9 mouse cellular contexts compared by ENCODE assay signal in the genomic region with DNA sequence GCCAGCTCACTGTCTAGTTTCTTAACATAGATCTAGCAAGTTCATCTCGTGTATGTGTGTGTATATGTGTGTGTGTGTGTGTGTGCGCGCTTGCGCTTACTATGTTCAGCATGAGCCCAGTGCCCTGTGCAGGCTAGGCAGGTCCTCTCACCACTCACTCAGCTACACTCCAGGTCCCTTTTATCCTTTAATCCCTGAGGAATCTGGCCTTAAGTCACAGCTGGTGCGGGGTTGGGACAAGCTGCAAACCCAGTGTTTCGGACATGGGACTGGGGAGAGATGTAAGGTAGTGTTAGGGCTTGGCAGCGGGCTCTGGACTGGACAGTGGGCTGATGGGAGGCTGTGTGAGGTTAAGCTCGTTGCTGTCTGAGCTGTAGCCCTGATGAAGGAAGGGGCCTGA. TPM values are rescaled to one million over a fixed set of nuclear protein-coding genes. Genes with fewer than 3 reads are reported as not detected.
DNase-seq lines count a peak whose midpoint lies in the region; ATAC-seq and TF ChIP-seq lines count a peak whose summit lies in the region.
"Had no signal": no experiment of that assay in that cellular context is flagged by ENCODE, and none has a peak within 500 bp of the region (broad histone marks: within the 10 kb centered on the region; RNA-seq: fewer than 3 reads in every experiment).

No protein-coding gene starts in this region.

- H3K4me1 ChIP-seq in heart, embryonic 13.5 days: peaks cover 93% of the 10 kb centered on the region
- peaks cover 17 to 42% of the 10 kb centered on the region in 2 experiments for H3K4me1 ChIP-seq in ES-E14 (ENCODE audit: control insufficient read depth in 2 of 2, insufficient read depth in 2 of 2, low read length in 2 of 2, poor library complexity in 1 of 2)
- peaks cover 33% of the 10 kb centered on the region for H3K4me1 ChIP-seq in forebrain, postnatal 0 days (ENCODE audit: insufficient read depth)
- H3K4me1 ChIP-seq in midbrain, embryonic 16.5 days (ENCODE audit: control insufficient read depth, insufficient read depth, low read length): peaks cover 62% of the 10 kb centered on the region
- H3K4me1 ChIP-seq in intestine, embryonic 15.5 days (replicated peaks): peaks cover 57% of the 10 kb centered on the region

- peak overlapping the region; percentile 24; the same call in 1 of the 2 replicates for H3K4me2 ChIP-seq in heart, embryonic 13.5 days
- H3K4me2 ChIP-seq in forebrain, postnatal 0 days (ENCODE audit: low read depth): no peak overlapping the region
- no peak overlapping the region for H3K4me2 ChIP-seq in midbrain, embryonic 16.5 days (ENCODE audit: low read length)
- H3K4me2 ChIP-seq in intestine, embryonic 15.5 days (replicated peaks): no peak overlapping the region

- no peaks in the 10 kb centered on the region for H3K9me3 ChIP-seq in heart, embryonic 13.5 days
- H3K9me3 ChIP-seq in ES-E14 (ENCODE audit: control insufficient read depth, insufficient read depth, low read depth, low read length): no peaks in the 10 kb centered on the region
- no peaks in the 10 kb centered on the region for H3K9me3 ChIP-seq in forebrain, postnatal 0 days (ENCODE audit: low read length)
- H3K9me3 ChIP-seq in midbrain, embryonic 16.5 days (replicated peaks; ENCODE audit: control insufficient read depth, low read length, poor library complexity, severe bottlenecking): no peaks in the 10 kb centered on the region
- H3K9me3 ChIP-seq in intestine, embryonic 15.5 days: no peaks in the 10 kb centered on the region

- intact Hi-C loops in heart, postnatal 14 days (cut with DNase I): no loop called here

- no peaks in the 10 kb centered on the region for H3K36me3 ChIP-seq in heart, embryonic 13.5 days
- peaks cover 5% of the 10 kb centered on the region; the same call in 1 of the 2 replicates for H3K36me3 ChIP-seq in ES-E14 (ENCODE audit: control insufficient read depth, insufficient read depth, low read length, poor library complexity, severe bottlenecking)
- H3K36me3 ChIP-seq in forebrain, postnatal 0 days (ENCODE audit: insufficient read depth): no peaks in the 10 kb centered on the region
- H3K36me3 ChIP-seq in midbrain, embryonic 16.5 days (ENCODE audit: control insufficient read depth, insufficient read depth, low read length): no peaks in the 10 kb centered on the region
- no peaks in the 10 kb centered on the region for H3K36me3 ChIP-seq in intestine, embryonic 15.5 days

- in situ Hi-C loops in ES-E14 (cut with MboI; ENCODE audit: low sequenced_read_pairs in 2 of 2, unreplicated experiment in 2 of 2): no loop called here

- H3K4me3 ChIP-seq in heart, embryonic 13.5 days: no peak overlapping the region
- no peak overlapping the region for H3K4me3 ChIP-seq in ES-E14 (ENCODE audit: insufficient read depth in 1 of 2, low read depth in 1 of 2, low read length in 2 of 2, poor library complexity in 1 of 2, severe bottlenecking in 1 of 2)
- H3K4me3 ChIP-seq in forebrain, postnatal 0 days (ENCODE audit: low read depth, low read length): no peak overlapping the region
- no peak overlapping the region for H3K4me3 ChIP-seq in midbrain, embryonic 16.5 days (ENCODE audit: low read depth, low read length)
- no peak overlapping the region for H3K4me3 ChIP-seq in intestine, embryonic 15.5 days (replicated peaks)

- H3K9ac ChIP-seq in heart, embryonic 13.5 days: peak overlapping the region; percentile 62
- H3K9ac ChIP-seq in ES-E14 (ENCODE audit: insufficient read depth, low read depth, low read length, poor library complexity, severe bottlenecking): 0 out of 2 replicates have a peak overlapping the region, but pooled peaks have one; percentile 8
- H3K9ac ChIP-seq in forebrain, postnatal 0 days: peak overlapping the region; percentile 14; the same call in 1 of the 2 replicates
- 0 out of 2 replicates have a peak overlapping the region, but pooled peaks have one; percentile 41 for H3K9ac ChIP-seq in midbrain, embryonic 16.5 days (ENCODE audit: low read depth, low read length)
- H3K9ac ChIP-seq in intestine, embryonic 15.5 days: no peak overlapping the region

- 51% methylated on average over 8 of the region's 8 CpGs for WGBS in heart, embryonic 13.5 days
- WGBS in forebrain, postnatal 0 days: 60% methylated on average over 8 of the region's 8 CpGs
- 50% methylated on average over 8 of the region's 8 CpGs for WGBS in midbrain, embryonic 16.5 days
- 72% methylated on average over 8 of the region's 8 CpGs for WGBS in intestine, embryonic 15.5 days

- DNase-seq in heart, postnatal 14 days: no peak
- no peak for DNase-seq in ES-E14 (ENCODE audit: low read depth, low spot score)
- DNase-seq in forebrain, postnatal 0 days: no peak
- no peak for DNase-seq in thymus, adult 18-20 months
- DNase-seq: cerebellum, postnatal 14 days had no signal

- TF ChIP-seq CTCF in forebrain, postnatal 0 days (IDR thresholded peaks at IDR 0.05; ENCODE audit: low read depth): no peak

- ATAC-seq in heart, embryonic 13.5 days (ENCODE audit: extremely low read depth, insufficient number of reproducible peaks, low FRiP score, low TSS enrichment): no peak
- ATAC-seq in forebrain, postnatal 0 days: no peak
- no peak for ATAC-seq in midbrain, embryonic 16.5 days
- ATAC-seq in intestine, embryonic 15.5 days: no peak

- H3K27ac ChIP-seq in heart, embryonic 13.5 days (replicated peaks): peak overlapping the region; percentile 92
- 0 out of 2 replicates have a peak overlapping the region, but pooled peaks have one; percentile 10 for H3K27ac ChIP-seq in ES-E14 (ENCODE audit: insufficient read depth, low read depth, low read length, poor library complexity, severe bottlenecking)
- H3K27ac ChIP-seq in forebrain, postnatal 0 days (ENCODE audit: low read depth, low read length): no peak overlapping the region
- H3K27ac ChIP-seq in midbrain, embryonic 16.5 days (ENCODE audit: low read length): no peak overlapping the region; the same call in 1 of the 2 replicates
- H3K27ac ChIP-seq in intestine, embryonic 15.5 days: no peak overlapping the region

- no peaks in the 10 kb centered on the region for H3K27me3 ChIP-seq in heart, embryonic 13.5 days (replicated peaks)
- H3K27me3 ChIP-seq in forebrain, postnatal 0 days (ENCODE audit: insufficient read depth, low read length): no peaks in the 10 kb centered on the region
- H3K27me3 ChIP-seq in midbrain, embryonic 16.5 days (ENCODE audit: control insufficient read depth, insufficient read depth, low read depth, low read length): no peaks in the 10 kb centered on the region
- H3K27me3 ChIP-seq in intestine, embryonic 15.5 days (replicated peaks): no peaks in the 10 kb centered on the region
- H3K27me3 ChIP-seq: CH12.LX had no signal

TF ChIP-seq in ES-E14, 5 proteins besides CTCF, POLR2A, EP300 and RAD21:
- TF ChIP-seq ZC3H11A (IDR thresholded peaks at IDR 0.05; ENCODE audit: borderline replicate concordance, low read depth, low read length): no peak
- TF ChIP-seq ZNF384 (IDR thresholded peaks at IDR 0.05; ENCODE audit: low read depth, low read length): no peak
- no peak for TF ChIP-seq HCFC1 (IDR thresholded peaks at IDR 0.05; ENCODE audit: borderline replicate concordance, insufficient read depth, low read length)
- TF ChIP-seq CHD2 (IDR thresholded peaks at IDR 0.05; ENCODE audit: low read depth, low read length): no peak
- TF ChIP-seq MAFK (IDR thresholded peaks at IDR 0.05; ENCODE audit: insufficient read depth, low read depth, low read length): no peak

RNA-seq across cellular contexts. Expression of gene Prrc2b, which starts 19.1 kb away (rescaled TPM):
- 24.5 and 25.1 TPM in 2 replicates for polyA plus RNA-seq in heart, embryonic 13.5 days (2015; fragmentation: Nextera tagmentation; extraction: Ambion mirVana)
- 100 to 1,000 TPM in 1 of 2 experiments, 10 to 100 TPM in 1; 92.9 to 101 TPM for total RNA-seq in heart, postnatal 14 days (2021)
- total RNA-seq in ES-E14 (2012; rRNA removed): 75.1 and 88.5 TPM in 2 replicates
- total RNA-seq in forebrain, postnatal 0 days (2014; rRNA removed): 92.1 and 131 TPM in 2 replicates
- polyA plus RNA-seq in forebrain, postnatal 0 days (2015; fragmentation: Nextera tagmentation; extraction: Ambion mirVana): 40.7 and 60.4 TPM in 2 replicates
- polyA plus RNA-seq in midbrain, embryonic 16.5 days (2015; fragmentation: Nextera tagmentation; extraction: Ambion mirVana): 69.8 and 77.9 TPM in 2 replicates
- 32.5 and 36.1 TPM in 2 replicates for polyA plus RNA-seq in intestine, embryonic 15.5 days (2015; fragmentation: Nextera tagmentation; extraction: Ambion mirVana)

Comparison
In these comparisons a context has a peak if more than half of its experiments do, and no peak if none do; other contexts are left out.
1. H3K27ac ChIP-seq: peak in heart, embryonic 13.5 days (single experiment) and ES-E14 (single experiment); none in forebrain, postnatal 0 days (single experiment), midbrain, embryonic 16.5 days (single experiment) and intestine, embryonic 15.5 days (single experiment).